Mouse (Mus musculus) cortical plate, adult 2 months (tissue): ENCODE results near the gene Ucp3. TPM values are rescaled to one million over a fixed set of nuclear protein-coding genes. Genes with fewer than 3 reads are reported as not detected.

Experiments
- H3K27ac ChIP-seq: fragments of 200-500 bp; 2 replicates; pipeline ENCODE4 v1.5.1; 2012; ENCODE audit warnings: low read length, control low read depth, inconsistent platforms; ENCODE audit not compliant: insufficient read depth
- H3K4me1 ChIP-seq: fragments of 200-500 bp; 2 replicates; pipeline ENCODE4 v1.6.1; 2011; ENCODE audit warnings: low read length; ENCODE audit not compliant: control insufficient read depth, insufficient read depth
- H3K4me3 ChIP-seq: fragments of 200-500 bp; 2 replicates; pipeline ENCODE4 v1.5.1; 2011; ENCODE audit warnings: mild to moderate bottlenecking, low read length, control low read depth; ENCODE audit not compliant: insufficient read depth
- CTCF ChIP-seq: fragments of 200-500 bp; IDR thresholded peaks from 2 replicates; pipeline ENCODE4 v1.5.1; 2011; ENCODE audit warnings: mild to moderate bottlenecking, control low read depth, low read length; ENCODE audit not compliant: insufficient read depth; ENCODE audit errors: extremely low read depth
- POLR2A ChIP-seq: fragments of 200-500 bp; IDR thresholded peaks from 2 replicates; pipeline ENCODE4 v1.6.1; 2011; ENCODE audit warnings: mild to moderate bottlenecking, low read length, control low read depth; ENCODE audit not compliant: insufficient read depth; ENCODE audit errors: extremely low read depth
- polyA plus RNA-seq: library from polyadenylated mRNA; depleted of rRNA; stranded (reverse); fragments of >200 nt; gene quantifications from 2 replicates; pipeline ENCODE4 v1.2.3, GENCODE M21; 2012; rRNA removed

The Ucp3 gene
- polyA plus RNA-seq, 1 experiment, result 4.6 TPM

DNA sequence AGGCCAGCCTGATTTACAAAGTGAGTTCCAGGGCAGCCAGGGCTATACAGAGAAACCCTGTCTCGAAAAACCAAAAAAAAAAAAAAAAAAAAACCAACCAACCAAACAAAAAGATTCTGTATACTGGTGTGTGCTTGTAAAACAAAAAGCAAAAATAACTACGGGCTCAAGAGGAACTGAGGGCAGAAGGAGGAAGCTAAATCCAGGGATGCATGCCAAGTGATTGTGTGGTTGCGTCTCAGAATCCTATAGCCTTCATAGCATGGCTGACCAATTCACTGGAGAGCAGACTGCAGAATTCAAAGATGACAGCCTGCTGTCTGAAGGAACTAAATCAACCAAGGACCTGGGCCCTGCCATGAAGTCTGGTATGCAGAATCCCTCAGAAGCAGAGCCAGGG is 61.4 kb downstream of the Ucp3 start:
- Histone ChIP-seq H3K27ac (no peak overlapping the region), H3K4me3 (no peak overlapping the region), H3K4me1 (no peaks in the 10 kb centered on the region)
- TF ChIP-seq CTCF (no peak), POLR2A (no peak)

DNA sequence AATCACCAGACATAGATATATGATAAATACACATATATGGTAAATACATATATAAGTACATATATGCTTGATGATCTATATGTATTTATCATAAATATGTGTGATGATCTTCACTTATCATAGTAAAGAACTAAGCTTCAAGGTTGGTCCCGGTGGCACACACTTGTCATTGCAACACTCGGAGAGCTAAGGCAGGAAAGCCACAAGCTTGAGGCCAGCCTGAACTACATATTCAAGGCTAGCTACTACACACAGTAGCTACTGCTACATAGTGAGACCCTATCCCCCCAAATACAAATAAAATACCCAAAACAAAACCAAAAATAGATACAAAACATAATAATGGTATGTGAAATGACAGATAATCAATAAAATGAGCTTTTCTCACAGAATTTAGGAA is 63.0 kb downstream of the Ucp3 start:
- no peak for TF ChIP-seq CTCF
- TF ChIP-seq POLR2A, result no peak
- H3K4me3 ChIP-seq, result no peak overlapping the region
- no peak overlapping the region for H3K27ac ChIP-seq
- H3K4me1 ChIP-seq, result no peaks in the 10 kb centered on the region

Other genes starting within 250 kb of the Ucp3 start
- gene Pgm2l1, start 245.6 kb upstream of the Ucp3 start, polyA plus RNA-seq, result 91.0 and 97.7 TPM in 2 replicates
- gene P4ha3, start 187.5 kb upstream of the Ucp3 start, polyA plus RNA-seq, result 3.1 and 3.7 TPM in 2 replicates
- 17.6 and 19.6 TPM in 2 replicates for gene C2cd3, start 100.8 kb upstream of the Ucp3 start, polyA plus RNA-seq
- 290 and 303 TPM in 2 replicates for gene Ppme1, start 100.7 kb upstream of the Ucp3 start, polyA plus RNA-seq
- 37.0 and 42.0 TPM in 2 replicates for gene Ucp2, start 20.3 kb downstream of the Ucp3 start, polyA plus RNA-seq
- 0.85 and 1.1 TPM in 2 replicates for gene Dnajb13, start 42.0 kb downstream of the Ucp3 start, polyA plus RNA-seq
- 7.3 and 8.3 TPM in 2 replicates for gene Coa4, start 64.1 kb downstream of the Ucp3 start, polyA plus RNA-seq
- gene Rab6a, start 134.4 kb downstream of the Ucp3 start, polyA plus RNA-seq, result 319 and 331 TPM in 2 replicates
- gene Mrpl48, start 135.3 kb downstream of the Ucp3 start, polyA plus RNA-seq, result 82.6 and 84.8 TPM in 2 replicates
- gene Plekhb1, start 189.4 kb downstream of the Ucp3 start, polyA plus RNA-seq, result 567 and 661 TPM in 2 replicates
- 123 and 126 TPM in 2 replicates for gene Fam168a, start 233.6 kb downstream of the Ucp3 start, polyA plus RNA-seq